Mouse (Mus musculus): ENCODE data around the gene Hba-x. TPM values are rescaled to one million over a fixed set of nuclear protein-coding genes. Genes with fewer than 3 reads are reported as not detected.
"Not testable (repeated sequence)": the region's sequence is repeated elsewhere in the genome, so short reads cannot be mapped to it uniquely, and the experiment has no call there.

The Hba-x gene
- total RNA-seq, 2 experiments from 2014 or later = not detected

- DNase-seq = not testable (repeated sequence)
These were observed 9.7 kb downstream of the Hba-x start for GRCm38 (mm10) chr11:32285887-32286286.

- DNase-seq = peak; percentile 86
These were observed 10.7 kb downstream of the Hba-x start, which contains the start of gene Hbq1b for GRCm38 (mm10) chr11:32286695-32287492. TSS of gene Hbq1b (plus strand) at chr11:32286965.

GRCm38 (mm10) chr11:32287493-32287825 is 11.3 kb downstream of the Hba-x start:
- no peak for DNase-seq

- DNase-seq = not testable (repeated sequence)
These were observed 16.6 kb downstream of the Hba-x start for GRCm38 (mm10) chr11:32292819-32293218.

GRCm38 (mm10) chr11:32293479-32293878 is 17.3 kb downstream of the Hba-x start:
- not testable (repeated sequence) for DNase-seq

- DNase-seq = not testable (repeated sequence)
These were observed 20.0 kb downstream of the Hba-x start, which contains the start of gene Hba-a2 for GRCm38 (mm10) chr11:32296203-32296602. TSS of gene Hba-a2 (plus strand) at chr11:32296489.

GRCm38 (mm10) chr11:32297417-32297816 is 21.2 kb downstream of the Hba-x start:
- not testable (repeated sequence) for DNase-seq

- DNase-seq = no peak
These were observed 21.8 kb downstream of the Hba-x start for GRCm38 (mm10) chr11:32297866-32298531.

- DNase-seq = no peak
These were observed 22.3 kb downstream of the Hba-x start for GRCm38 (mm10) chr11:32298532-32298918.

GRCm38 (mm10) chr11:32299865-32300264 is 23.7 kb downstream of the Hba-x start, which contains the start of gene Hbq1a:
TSS of gene Hbq1a (plus strand) at chr11:32300069.
- DNase-seq = peak; percentile 74

- no peak for DNase-seq
These were observed 24.4 kb downstream of the Hba-x start for GRCm38 (mm10) chr11:32300279-32301267.

GRCm38 (mm10) chr11:32301506-32301905 is 25.3 kb downstream of the Hba-x start:
- no peak for DNase-seq

- no peak for DNase-seq
These were observed 26.7 kb downstream of the Hba-x start for GRCm38 (mm10) chr11:32302824-32303419.

- no peak for DNase-seq
These were observed 27.3 kb downstream of the Hba-x start for GRCm38 (mm10) chr11:32303455-32303854.

- no peak for DNase-seq
These were observed 30.8 kb downstream of the Hba-x start for GRCm38 (mm10) chr11:32307006-32307405.

GRCm38 (mm10) chr11:32309446-32309845 is 33.2 kb downstream of the Hba-x start:
- DNase-seq = no peak

- no peak for DNase-seq
These were observed 33.7 kb downstream of the Hba-x start for GRCm38 (mm10) chr11:32309928-32310327.

- DNase-seq = no peak
These were observed 39.8 kb downstream of the Hba-x start for GRCm38 (mm10) chr11:32316009-32316408.

- no peak for DNase-seq
These were observed 44.5 kb downstream of the Hba-x start for GRCm38 (mm10) chr11:32320507-32321195.

- peak; percentile 78 for DNase-seq
These were observed 45.0 kb downstream of the Hba-x start for GRCm38 (mm10) chr11:32321196-32321565.

- peak; percentile 92 for DNase-seq
These were observed 48.4 kb downstream of the Hba-x start for GRCm38 (mm10) chr11:32324609-32325008.
